Mouse (Mus musculus) midbrain, postnatal 0 days (tissue): ENCODE measurements around the gene Pfas. TPM values are rescaled to one million over a fixed set of nuclear protein-coding genes. Genes with fewer than 3 reads are reported as not detected.
A peak's percentile ranks its signal among the peaks of the same experiment; 100 is the strongest.

Source experiments
- ATAC-seq: fragments of 200-750 bp; cut with Nextera tagmentation; 2 replicates; pipeline ENCODE4 v1.8.0; 2017; ENCODE audit warnings: moderate number of reproducible peaks, mild to moderate bottlenecking, moderate TSS enrichment, moderate library complexity; ENCODE audit not compliant: low FRiP score
- DNase-seq: peaks from one replicate; pipeline ENCODE4 v3.0.0-alpha.2; 2015; ENCODE audit warnings: low spot score
- H3K27ac ChIP-seq: fragments of 300-500 bp; sonication (generic); 2 replicates; pipeline ENCODE4 v1.5.1; 2014; ENCODE audit warnings: low read depth, mild to moderate bottlenecking, low read length, mixed read lengths
- H3K27me3 ChIP-seq: fragments of 300-500 bp; sonication (generic); 2 replicates; pipeline ENCODE4 v1.6.1; 2014; ENCODE audit warnings: low read length, control low read depth, mixed read lengths; ENCODE audit not compliant: insufficient read depth
- H3K36me3 ChIP-seq: fragments of 300-500 bp; sonication (generic); 2 replicates; pipeline ENCODE4 v1.6.1; 2014; ENCODE audit warnings: low read length, control low read depth, mixed read lengths; ENCODE audit not compliant: insufficient read depth
- H3K4me1 ChIP-seq: fragments of 300-500 bp; sonication (generic); 2 replicates; pipeline ENCODE4 v1.6.1; 2014; ENCODE audit warnings: mild to moderate bottlenecking, control low read depth, antibody characterized with exemption, low read length, mixed read lengths; ENCODE audit not compliant: insufficient read depth
- H3K4me2 ChIP-seq: fragments of 300-500 bp; sonication (generic); 2 replicates; pipeline ENCODE4 v1.6.1; 2014; ENCODE audit warnings: low read depth, mild to moderate bottlenecking, low read length, mixed read lengths; ENCODE audit not compliant: poor library complexity, severe bottlenecking
- H3K4me3 ChIP-seq: fragments of 300-500 bp; sonication (generic); 2 replicates; pipeline ENCODE4 v1.5.1; 2014; ENCODE audit warnings: low read depth, mild to moderate bottlenecking, low read length, moderate library complexity
- H3K9ac ChIP-seq: fragments of 300-500 bp; sonication (generic); replicated peaks from 2 replicates; pipeline ENCODE4 v1.6.1; 2014; ENCODE audit warnings: mild to moderate bottlenecking, low read length, moderate library complexity, mixed read lengths; ENCODE audit not compliant: poor library complexity, severe bottlenecking
- H3K9me3 ChIP-seq: fragments of 300-500 bp; sonication (generic); 2 replicates; pipeline ENCODE4 v1.6.1; 2016; ENCODE audit warnings: low read length, control low read depth
- CTCF ChIP-seq: IDR thresholded peaks from 2 replicates; pipeline ENCODE4 v1.5.1; 2016; ENCODE audit warnings: antibody characterized with exemption, mild to moderate bottlenecking
- WGBS: fragments of 180-500 bp; shearing (Covaris S2); extraction: QIAGEN DNeasy Blood & Tissue Kit; methylation state at CpG from one replicate; pipeline ENCODE4 v1.1.7; 2014; 5-methylcytosine and 5-hydroxymethylcytosine counted together
- polyA plus RNA-seq: library from polyadenylated mRNA; unstranded; fragments of >200 nt; fragmentation: Nextera tagmentation; extraction: Ambion mirVana; gene quantifications from 2 replicates; pipeline ENCODE4 v1.2.1, GENCODE M21; 2015
- total RNA-seq: library from RNA; depleted of rRNA; stranded (reverse); fragments of >200 nt; gene quantifications from 2 replicates; pipeline ENCODE4 v1.2.3, GENCODE M21; 2014

The Pfas gene
- total and polyA plus RNA-seq, 2 experiments from 2014 or later = 14.1 to 28.3 TPM

DNA sequence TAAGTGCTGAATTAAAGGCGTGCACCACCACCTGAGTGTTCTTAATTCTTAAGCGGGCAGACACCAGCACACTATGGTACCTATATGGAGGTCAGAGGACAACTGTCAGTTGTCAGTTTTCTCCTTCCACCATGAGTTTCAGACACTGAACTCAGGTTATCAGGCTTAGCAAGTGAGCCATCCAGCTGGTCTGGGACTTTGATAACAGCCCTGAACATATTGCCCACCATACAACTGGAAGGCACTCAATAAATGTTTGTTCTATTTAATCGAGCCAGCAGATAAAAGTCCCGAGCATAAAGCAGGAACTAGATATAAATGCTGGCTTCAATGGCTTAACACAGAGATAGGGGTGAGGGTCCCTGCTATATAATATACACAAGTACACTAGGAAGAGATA lies 11.2 kb downstream of the Pfas start:
- ATAC-seq (no peak), DNase-seq (no peak)
- no peaks in the 10 kb centered on the region for H3K9me3 ChIP-seq
- no peaks in the 10 kb centered on the region for H3K27me3 ChIP-seq
- H3K4me2 ChIP-seq = no peak overlapping the region
- no peak overlapping the region for H3K9ac ChIP-seq
- WGBS = 96% methylated on average over 4 of the region's 4 CpGs
- no peak overlapping the region for H3K27ac ChIP-seq
- H3K4me3 ChIP-seq = no peak overlapping the region
- peaks cover 69% of the 10 kb centered on the region for H3K36me3 ChIP-seq
- no peaks in the 10 kb centered on the region for H3K4me1 ChIP-seq
- no peak for TF ChIP-seq CTCF

DNA sequence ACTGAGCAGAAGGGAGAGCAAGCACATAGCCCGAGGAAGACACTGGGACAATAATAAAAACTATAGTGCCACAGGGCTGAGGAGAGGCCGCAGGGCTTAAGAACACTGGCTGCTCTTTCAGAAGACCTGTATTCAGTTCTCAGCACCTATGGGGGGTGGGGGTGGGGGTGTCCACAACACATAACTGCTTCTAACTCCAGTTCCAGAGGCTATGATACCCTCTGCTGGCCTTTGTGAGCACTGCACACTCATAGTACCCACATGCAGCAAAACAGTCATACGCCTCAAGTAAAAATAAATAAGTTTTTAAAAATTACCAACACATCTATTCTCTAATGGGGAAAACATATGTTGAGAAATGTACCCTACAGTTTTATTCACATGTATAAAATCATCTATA lies 13.9 kb downstream of the Pfas start:
- Histone ChIP-seq H3K4me1 (no peaks in the 10 kb centered on the region), H3K9me3 (no peaks in the 10 kb centered on the region), H3K27ac (no peak overlapping the region), H3K36me3 (peaks cover 67% of the 10 kb centered on the region), H3K4me2 (no peak overlapping the region), H3K4me3 (no peak overlapping the region), H3K27me3 (no peaks in the 10 kb centered on the region), H3K9ac (no peak overlapping the region)
- DNase-seq = no peak
- peak; percentile 45 for TF ChIP-seq CTCF
- 98% methylated on average over 3 of the region's 3 CpGs for WGBS
- no peak for ATAC-seq

- H3K4me3 ChIP-seq = no peak overlapping the region
- 86% methylated on average over 7 of the region's 7 CpGs for WGBS
- H3K4me1 ChIP-seq = no peaks in the 10 kb centered on the region
- no peak overlapping the region for H3K9ac ChIP-seq
- no peaks in the 10 kb centered on the region for H3K27me3 ChIP-seq
- H3K4me2 ChIP-seq = no peak overlapping the region
- no peak overlapping the region for H3K27ac ChIP-seq
- H3K36me3 ChIP-seq = peaks cover 66% of the 10 kb centered on the region
- ATAC-seq (no peak), DNase-seq (peak; percentile 11)
- TF ChIP-seq CTCF = no peak
- no peaks in the 10 kb centered on the region for H3K9me3 ChIP-seq
Measured at GRCm38 (mm10) chr11:68993122-68993521, 15.1 kb downstream of the Pfas start.

GRCm38 (mm10) chr11:68988341-68988740 lies 19.9 kb downstream of the Pfas start:
- no peak for DNase-seq
- H3K36me3 ChIP-seq = peaks cover 52% of the 10 kb centered on the region
- TF ChIP-seq CTCF = no peak

DNA sequence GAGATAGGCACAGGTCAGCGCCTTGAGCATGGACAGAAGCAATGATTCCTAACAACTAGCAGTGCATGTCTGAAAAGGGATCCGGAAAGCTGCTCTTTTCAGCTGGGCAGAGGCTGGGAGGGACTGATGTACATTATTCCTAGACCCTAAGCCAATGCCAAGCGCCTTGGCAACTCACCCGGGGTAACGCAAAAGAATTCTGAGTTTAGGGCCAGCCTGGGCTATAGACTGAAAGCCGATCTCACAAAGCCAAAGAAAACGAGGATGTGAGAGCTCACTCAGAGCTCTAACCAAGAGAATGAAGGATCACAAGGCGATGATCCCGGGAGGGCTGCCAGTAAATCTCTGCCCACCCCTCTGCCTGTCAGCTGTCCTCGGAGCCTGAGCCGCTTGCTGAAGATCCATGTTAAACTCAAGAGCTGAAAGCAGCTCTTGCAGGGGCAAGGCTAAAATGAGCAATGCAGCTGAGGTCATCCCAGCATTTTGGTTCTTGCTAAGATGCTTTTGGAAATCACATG lies 20.8 kb downstream of the Pfas start:
- Histone ChIP-seq H3K4me1 (no peaks in the 10 kb centered on the region), H3K4me3 (no peak overlapping the region), H3K27me3 (no peaks in the 10 kb centered on the region), H3K36me3 (peaks cover 42% of the 10 kb centered on the region), H3K27ac (no peak overlapping the region), H3K4me2 (no peak overlapping the region), H3K9me3 (no peaks in the 10 kb centered on the region), H3K9ac (no peak overlapping the region)
- ATAC-seq (no peak), DNase-seq (peak; percentile 63)
- WGBS = 79% methylated on average over 11 of the region's 11 CpGs
- TF ChIP-seq CTCF = no peak

More at GRCm38 (mm10) chr11:68988341-68988740, 19.9 kb downstream of the Pfas start:
- Histone ChIP-seq H3K9ac (no peak overlapping the region), H3K27me3 (no peaks in the 10 kb centered on the region), H3K4me3 (no peak overlapping the region), H3K27ac (no peak overlapping the region), H3K9me3 (no peaks in the 10 kb centered on the region), H3K4me1 (no peaks in the 10 kb centered on the region), H3K4me2 (no peak overlapping the region)
- 91% methylated on average over 17 of the region's 17 CpGs for WGBS
- no peak for ATAC-seq

DNA sequence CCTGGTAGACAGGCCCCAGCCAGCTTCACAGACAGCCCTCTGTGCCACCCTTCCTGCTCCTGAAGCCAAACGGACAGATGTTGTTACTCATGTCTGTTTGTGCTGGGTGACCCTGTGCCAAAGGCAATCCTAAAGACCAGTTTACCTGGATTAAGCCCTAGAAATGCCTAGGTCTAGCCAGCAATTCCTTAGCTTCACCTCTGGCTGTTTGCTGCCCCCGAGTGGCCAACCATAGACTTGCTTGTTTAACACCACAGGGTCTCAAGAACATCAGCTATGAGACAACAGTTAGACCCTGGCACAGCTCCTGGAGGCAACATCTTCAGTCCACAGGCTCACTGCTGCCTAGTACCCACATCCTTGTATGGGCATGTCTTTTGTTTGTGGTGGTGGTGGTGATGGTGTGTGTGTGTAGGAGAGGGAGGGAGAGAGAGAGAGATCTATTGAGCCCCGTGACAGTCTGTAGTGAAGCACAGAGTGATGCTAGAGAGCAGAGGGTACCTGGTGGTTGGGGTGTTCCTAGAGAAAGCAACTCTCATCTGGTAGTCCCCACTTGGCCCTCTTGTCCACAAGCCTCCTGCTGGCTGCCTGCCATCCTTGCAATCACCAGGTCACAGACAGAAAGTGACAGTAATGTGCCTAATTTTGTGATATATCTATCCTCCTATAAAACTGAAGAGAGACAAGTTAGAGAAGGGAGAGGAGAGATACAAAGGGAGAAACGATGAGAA lies 25.5 kb downstream of the Pfas start:
- 30% methylated on average over 4 of the region's 4 CpGs for WGBS
- peak; percentile 47; the same call in 1 of the 2 replicates for ATAC-seq
- no peaks in the 10 kb centered on the region for H3K9me3 ChIP-seq
- H3K9ac ChIP-seq = no peak overlapping the region
- peak; percentile 83 for DNase-seq
- TF ChIP-seq CTCF = peak; percentile 95
- H3K4me1 ChIP-seq = no peaks in the 10 kb centered on the region
- no peak overlapping the region for H3K4me2 ChIP-seq
- H3K27me3 ChIP-seq = no peaks in the 10 kb centered on the region
- peaks cover 7% of the 10 kb centered on the region for H3K36me3 ChIP-seq
- no peak overlapping the region for H3K4me3 ChIP-seq
- H3K27ac ChIP-seq = no peak overlapping the region
